Mouse (Mus musculus) A20 (cell line): ENCODE measurements around the gene Tpbg.
"Not testable (repeated sequence)": the region's sequence is repeated elsewhere in the genome, so short reads cannot be mapped to it uniquely, and the experiment has no call there.

Experiments
- DNase-seq: peaks from one replicate; pipeline ENCODE4 v3.0.0-alpha.2; 2011; ENCODE audit warnings: low read depth, low spot score

Gene Tpbg

DNA sequence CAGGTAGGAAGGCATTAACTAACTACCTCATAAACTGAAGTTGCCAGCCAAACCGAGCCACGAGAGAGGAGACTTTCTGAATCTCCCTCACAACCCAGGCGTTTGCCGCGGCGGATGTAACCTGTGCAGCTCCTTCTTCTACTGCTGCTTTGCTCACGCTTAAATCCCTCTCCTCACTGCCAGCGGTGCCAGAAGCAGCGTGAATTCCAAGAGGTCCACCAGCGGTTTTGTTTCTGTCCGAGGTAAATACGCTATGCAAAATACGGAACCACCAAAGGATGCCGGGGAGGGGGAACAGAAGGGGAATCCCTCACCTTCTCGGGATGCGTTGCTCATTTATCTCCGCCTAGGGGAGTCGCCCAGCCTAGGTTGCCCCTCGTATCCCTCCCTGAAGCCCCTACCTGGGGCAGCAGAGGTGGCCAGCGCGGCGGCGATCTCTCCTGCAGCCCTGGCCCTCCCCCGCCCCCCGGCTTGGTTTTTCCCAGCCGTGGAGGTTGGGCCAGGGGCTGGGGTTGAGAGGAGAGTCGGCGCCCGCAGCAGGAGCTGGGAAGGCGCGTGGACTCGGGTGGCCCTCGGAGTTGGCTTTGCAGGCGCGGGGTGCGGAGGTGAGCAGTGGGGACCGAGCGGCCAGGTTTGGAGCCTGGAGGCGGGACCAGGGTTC, at the start of gene Tpbg:
Gene Tpbg, plus strand, starts transcription at position 30 of the 661 bp plus-strand sequence.
- DNase-seq, result no peak

DNA sequence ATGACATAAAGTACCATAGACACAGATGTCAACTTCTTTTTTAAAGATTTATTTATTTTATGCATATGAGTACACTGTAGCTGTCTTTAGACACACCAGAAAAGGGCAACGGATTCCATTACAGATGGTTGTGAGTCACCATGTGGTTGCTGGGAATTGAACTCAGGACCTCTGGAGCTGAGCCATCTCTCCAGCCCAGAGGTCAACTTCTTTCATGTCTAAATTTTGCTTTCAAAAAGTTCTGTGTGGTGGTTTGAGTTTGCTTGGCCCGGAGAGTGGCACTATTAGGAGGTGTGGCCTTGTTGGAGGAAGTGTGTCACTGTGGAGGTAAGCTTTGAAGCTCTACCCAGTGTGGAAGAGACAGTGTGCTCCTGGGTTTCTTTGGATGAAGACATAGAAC, 40.2 kb upstream of the Tpbg start:
- DNase-seq, result not testable (repeated sequence)

DNA sequence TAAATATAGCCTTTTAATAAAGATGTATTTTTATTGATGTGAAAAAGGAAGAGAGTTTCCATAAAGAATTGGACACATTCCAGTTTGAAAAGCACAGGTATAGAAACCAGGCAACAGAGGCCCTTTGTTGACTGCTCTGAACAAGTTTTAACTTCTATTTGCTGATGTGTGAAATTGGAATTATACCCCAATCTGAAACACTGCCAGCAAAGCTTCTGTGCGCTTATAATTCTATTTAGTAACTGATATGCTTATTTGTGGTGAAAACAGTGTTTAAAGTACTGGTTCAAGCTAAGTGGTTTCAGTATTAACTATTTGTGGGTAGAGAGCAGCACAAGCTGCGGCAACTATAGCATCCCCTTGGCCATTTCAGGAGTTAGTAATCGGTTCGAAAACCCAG, 39.6 kb upstream of the Tpbg start:
- DNase-seq, result no peak

DNA sequence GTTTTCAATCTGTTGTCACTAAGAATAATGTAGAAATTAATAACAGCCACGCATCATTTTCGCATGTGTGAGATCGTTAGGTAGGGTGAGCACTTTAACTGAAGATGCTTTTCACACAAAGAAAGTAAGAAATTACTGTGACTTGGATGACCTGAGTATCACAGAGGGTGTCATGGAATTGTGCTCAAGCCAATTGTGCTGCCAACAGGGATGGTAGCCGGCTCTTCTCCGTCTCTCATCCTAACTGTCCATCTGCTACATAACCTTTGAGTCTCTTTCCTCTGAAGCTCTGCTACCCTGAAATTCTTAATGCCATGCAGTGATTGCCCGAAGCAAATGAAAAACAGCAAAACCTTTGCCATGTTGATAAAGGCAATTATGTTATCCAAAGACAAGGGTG, 35.8 kb upstream of the Tpbg start:
- no peak for DNase-seq

DNA sequence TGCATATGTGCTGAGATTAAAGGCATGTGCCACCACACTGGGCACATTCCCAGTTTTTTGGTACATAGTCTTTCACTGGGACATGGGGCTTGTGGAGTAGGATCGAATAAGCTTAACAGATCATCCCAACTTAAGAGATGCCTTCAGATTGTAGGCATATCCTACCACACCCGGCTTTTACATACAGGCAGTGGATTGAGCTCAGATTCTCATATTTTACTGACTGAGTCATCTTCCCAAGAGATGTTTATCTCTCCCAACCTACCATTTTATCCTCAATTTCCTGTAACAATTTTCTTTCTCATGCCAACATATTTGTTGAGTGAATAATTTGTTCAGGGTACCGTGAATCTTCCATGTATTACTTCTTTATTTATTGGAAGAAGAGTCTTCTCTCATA, 32.9 kb upstream of the Tpbg start:
- no peak for DNase-seq

DNA sequence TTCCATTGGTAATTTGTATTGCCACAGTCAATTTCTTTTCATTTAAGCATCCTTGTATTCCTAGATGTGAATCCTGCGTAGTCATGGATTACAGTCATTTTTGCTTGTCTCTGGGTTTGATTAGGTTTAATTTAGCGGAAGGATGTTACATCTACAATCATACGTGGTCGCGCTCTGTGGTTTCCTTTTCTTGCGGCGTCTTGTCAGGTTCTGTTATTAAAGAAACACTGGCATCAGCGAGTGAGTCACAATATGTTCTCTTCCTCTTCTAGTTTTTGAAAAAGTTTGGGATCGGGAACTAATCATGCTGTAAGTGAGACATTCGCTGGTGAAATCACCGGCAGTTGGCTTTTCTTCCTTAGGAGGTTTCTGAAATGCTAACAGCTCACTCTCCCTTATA, 21.4 kb upstream of the Tpbg start:
- no peak for DNase-seq

DNA sequence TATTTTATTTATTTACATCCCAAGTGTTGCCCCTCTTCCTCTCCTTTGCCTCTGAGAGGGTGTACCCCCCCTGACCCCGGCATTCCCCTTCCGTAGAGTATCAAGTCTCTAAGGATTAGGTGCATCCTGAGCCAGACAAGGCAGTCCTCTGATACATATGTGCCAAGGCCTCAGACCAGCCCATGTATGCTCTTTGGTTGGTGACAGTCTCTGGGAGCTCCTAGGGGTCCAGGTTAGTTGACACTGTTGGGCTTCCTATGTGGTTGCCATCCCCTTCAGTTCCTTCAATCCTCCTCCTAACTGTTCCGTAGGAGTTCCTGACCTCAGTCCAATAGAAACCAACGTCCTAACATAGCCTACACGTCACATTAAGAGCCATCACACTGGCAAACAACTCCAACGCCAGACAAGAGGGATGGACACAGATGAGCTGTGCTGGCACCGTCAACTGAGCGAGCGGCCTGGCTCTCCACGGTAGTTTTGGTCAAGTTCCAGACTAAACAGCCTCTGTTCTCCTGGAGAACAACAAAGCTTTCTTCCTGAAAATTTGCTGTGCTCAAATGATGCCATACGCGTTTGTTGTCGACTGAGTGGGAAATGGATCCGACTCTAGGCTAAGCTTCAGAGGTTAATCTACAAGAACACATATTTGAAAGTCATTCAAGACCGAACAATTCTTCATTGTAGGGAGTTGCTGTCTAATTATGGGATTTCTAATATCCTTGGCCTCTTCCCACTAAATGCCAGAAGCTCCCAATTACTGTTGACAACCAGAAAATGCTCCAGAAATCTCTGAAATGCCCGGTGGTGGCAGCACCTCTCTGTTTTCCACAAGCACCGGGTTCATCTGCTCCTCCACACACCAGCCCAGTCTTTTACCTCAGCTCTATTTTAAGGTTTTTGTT, 6.4 kb upstream of the Tpbg start:
- DNase-seq, result no peak

DNA sequence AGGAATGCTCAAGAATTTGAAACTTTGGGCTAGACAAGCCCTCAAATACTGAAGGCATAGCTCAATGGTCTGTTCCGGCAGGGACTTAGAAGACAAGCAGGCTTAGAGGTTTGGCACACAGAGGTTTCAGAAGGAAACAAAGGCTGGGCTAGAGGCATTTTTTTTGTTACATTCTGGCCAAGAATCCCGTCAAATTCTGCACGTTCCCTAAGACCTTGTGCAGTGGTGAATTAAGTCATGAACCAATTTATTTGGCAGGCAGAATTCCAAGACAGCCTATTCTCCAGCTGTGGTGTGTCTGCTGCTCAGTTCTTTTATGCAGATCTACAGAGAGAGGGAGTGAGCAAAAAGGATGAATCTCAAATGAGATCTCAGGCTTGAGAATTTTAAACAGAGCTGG, 2.6 kb upstream of the Tpbg start:
- no peak for DNase-seq

DNA sequence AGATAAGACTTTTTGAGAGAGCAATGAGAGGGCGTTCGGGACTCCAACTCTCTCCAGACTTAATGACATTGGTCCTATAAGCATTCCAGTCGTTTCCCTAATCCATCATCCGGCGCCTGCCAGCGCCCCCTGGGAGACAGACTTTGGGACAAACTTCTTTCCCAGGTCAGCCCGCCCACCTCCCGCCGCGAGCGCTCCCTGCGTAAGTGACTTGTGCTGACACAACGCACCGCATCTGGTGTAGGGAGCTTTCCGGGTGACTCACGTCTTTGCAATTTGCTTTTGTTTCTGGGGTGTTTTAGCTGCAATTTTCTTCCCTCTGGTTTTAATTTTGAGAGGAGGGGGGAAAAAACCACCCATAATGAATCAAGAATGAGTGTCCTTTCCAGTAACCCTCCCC, 289 bp upstream of the Tpbg start:
- no peak for DNase-seq

DNA sequence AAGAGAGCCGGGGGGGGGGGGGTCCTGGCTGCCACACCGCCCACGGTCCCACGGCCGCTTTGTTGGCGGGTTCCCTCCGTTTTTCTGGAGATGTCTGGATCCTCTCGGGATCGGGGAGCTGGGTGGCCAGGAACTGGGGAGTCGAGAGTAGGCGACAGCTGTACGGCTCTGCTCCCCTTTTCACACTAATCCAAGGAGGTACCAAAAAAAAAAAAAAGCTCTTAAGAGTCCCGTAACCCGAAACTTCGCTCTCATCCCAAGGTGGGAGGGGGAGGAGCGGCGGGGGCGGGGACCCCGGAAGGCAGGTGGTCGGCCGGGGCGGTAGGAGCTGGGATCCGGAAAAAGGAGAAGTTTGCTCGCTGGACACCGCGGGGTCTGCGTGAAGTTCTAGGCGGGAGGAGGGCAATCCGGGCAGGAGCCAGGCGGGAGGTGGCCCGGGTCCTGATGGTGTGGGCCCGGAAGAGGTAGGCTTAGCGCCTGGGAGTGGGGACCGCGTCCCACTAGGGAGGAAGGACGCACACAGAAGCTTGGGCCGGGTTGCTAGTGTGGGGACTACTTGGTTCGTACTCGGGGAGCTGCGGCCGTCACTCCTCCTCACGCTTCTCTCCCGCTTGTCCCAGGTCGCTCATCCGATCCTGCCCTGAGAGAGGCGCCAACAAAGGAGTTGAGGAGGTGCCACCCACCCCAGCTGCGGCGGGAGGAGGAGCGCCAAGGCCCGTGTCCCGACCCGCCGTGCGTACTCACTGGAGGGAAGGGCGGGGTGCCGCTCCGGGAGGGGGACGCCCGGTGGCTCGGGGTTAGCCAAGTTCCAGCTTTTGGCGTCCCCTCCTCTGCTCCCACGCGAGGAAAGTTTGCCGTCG, 1.1 kb downstream of the Tpbg start:
- no peak for DNase-seq

DNA sequence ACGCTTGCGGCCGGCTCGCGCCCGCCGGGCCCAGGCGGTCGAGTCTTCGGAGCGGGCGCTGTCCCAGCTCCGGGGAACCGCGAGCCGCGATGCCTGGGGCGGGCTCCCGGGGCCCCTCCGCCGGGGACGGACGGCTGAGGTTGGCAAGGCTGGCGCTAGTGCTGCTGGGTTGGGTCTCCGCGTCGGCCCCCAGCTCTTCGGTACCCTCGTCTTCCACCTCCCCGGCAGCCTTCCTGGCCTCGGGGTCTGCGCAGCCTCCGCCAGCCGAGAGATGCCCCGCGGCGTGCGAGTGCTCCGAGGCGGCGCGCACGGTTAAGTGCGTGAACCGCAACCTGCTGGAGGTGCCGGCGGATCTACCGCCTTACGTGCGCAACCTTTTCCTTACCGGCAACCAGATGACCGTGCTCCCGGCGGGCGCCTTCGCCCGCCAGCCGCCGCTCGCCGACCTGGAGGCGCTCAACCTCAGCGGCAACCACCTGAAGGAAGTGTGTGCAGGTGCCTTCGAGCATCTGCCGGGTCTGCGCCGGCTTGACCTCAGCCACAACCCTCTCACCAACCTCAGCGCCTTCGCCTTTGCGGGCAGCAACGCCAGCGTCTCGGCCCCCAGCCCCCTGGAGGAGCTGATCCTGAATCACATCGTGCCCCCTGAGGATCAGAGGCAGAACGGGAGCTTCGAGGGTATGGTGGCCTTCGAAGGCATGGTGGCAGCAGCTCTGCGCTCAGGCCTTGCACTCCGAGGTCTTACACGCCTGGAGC, 1.9 kb downstream of the Tpbg start:
- DNase-seq, result no peak

DNA sequence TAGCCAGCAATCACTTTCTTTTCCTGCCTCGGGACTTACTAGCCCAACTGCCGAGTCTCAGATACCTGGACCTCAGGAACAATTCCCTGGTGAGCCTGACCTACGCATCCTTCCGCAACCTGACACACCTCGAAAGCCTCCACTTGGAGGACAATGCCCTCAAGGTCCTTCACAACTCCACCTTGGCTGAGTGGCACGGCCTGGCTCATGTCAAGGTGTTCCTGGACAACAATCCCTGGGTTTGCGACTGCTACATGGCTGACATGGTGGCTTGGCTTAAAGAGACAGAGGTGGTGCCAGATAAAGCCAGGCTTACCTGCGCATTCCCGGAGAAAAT, 2.4 kb downstream of the Tpbg start:
- DNase-seq, result no peak

DNA sequence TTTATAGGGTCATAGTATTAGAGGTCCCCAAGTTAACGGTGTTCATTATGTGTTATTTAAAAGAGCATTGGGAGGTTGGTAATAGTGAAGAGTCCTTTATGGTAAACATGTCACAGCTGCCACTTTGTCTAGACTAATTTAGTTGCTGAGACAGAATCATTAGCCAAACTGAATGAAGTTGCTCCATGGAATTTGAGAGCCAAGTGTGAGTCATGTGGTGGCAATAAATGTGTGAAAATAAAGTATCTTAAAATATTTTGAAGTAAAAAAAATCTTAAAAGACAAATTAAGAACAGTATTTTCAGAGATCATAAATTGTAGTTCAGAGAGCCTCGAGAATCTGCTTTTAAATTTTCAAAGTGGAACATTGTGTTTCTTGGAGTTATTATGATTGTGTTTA, 4.0 kb downstream of the Tpbg start:
- no peak for DNase-seq

DNA sequence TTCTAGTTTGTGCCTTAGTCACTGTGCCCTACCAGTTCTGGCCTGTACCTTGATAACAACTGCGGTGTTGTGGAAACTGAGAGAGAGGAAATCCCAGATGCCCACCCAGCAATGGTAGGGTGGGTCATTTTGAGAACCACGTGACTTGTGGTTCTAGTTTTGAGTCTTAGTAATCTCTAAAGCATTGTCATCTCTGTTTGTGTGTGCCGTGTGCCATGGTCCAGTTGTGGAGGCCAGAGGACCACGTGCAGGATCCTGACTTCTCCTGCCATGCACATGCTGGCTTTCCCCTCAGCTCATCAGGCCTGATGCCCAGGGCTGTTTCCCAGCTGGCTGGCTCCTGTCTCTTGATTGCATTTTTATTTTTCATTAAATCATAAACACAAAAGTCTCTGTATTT, 12.6 kb downstream of the Tpbg start:
- no peak for DNase-seq

DNA sequence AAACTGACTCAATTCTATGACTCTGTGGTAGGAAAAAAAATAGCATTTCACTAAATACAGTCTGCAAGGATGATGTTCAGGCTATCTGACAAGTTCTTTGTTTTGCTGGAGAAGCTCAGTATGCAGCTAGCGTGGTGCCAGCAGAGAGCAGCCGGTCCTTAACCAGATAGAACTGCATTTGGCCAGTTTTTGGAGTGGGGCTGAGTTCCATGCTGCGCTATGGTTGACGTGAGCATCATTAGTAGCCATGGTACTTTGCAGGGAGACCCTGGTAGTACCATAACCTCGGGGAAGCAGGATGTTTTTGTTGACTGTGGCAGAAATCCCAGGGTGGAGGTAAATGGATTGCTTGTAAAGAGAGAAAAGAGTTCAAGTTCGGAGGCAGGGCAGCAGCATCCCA, 14.3 kb downstream of the Tpbg start:
- no peak for DNase-seq

DNA sequence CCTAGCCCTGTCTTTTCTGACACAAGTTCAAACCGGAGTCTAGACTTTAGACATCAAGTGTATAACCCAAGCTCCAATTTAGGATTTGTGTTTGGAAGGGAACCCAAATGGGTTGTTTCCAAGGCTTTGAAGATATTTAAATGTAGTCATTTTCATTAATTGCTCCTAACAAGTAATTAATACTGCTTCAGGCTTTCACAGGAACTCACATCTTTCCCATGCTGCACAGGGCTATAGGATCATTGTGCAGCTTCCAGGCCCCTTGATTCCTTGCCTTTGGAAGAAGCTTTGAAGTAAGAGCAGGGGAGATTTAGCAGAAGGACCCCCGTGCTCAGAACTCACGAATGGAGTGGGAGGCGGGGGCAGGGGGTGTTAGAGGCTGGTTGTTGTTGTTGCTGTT, 18.9 kb downstream of the Tpbg start:
- no peak for DNase-seq

DNA sequence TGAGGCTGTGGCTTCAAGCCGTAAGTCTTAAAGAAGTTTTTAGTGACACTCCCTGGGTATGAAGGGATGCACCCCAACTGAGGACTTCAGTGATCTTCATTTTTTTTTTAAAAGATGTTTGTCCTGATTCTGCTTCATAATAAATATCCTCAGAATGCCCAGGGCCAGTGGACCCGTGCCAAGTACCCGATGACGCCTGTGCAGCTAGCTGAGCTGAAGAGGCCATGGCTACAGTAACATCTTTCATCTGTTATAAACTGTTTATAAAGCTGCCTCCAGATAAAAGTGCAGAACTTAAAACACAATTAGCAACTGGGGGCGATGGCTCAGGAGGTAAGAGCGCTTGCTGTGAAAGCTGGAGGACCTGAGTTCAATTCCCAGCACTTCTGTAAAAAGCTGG, 20.4 kb downstream of the Tpbg start:
- DNase-seq, result no peak

DNA sequence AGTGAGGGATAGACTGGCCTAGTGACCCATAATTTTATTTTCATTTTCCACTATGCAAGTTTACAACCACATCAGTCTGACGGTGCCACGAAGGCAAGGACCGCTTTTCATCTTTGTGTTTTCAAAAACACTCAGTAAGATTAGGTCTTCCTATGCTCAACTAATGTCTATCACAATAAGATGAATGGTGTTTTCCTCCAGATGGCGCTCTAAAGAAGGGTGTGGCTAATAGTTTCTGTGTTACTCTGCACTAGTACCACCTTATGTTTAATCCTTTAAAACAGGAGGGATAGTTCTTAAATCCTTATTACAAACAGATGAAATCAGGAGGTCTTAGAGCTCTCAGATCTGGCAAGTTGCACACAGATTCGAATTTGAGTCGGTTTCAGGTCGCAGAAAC, 30.7 kb downstream of the Tpbg start:
- peak; percentile 17 for DNase-seq

DNA sequence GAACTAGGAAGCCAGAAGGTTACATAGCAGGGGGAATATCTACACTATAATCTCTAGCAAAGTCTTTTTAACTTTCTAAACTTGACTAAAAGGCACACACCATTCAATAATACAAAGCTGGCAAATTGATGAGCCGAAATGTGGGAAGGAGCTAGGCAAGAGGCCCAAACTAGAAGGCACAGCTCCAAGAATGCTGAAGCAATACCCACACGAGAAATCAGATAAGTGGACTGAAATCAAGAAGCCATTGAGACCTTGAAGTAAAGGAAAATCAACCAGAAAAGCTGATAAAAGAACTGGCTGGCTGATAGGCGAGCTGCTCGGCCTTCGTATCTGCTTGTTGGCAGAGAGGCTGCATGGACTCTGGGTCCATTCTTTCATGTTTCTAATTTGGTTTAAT, 51.5 kb downstream of the Tpbg start:
- DNase-seq, result no peak
